Mouse (Mus musculus) limb, embryonic 14.5 days (tissue): ENCODE data around the gene Clasp1. TPM values are rescaled to one million over a fixed set of nuclear protein-coding genes. Genes with fewer than 3 reads are reported as not detected.

Experiments
- ATAC-seq: fragments of 200-750 bp; cut with Nextera tagmentation; 2 replicates; pipeline ENCODE4 v1.8.0; 2017; ENCODE audit warnings: low read depth, moderate number of reproducible peaks, moderate TSS enrichment; ENCODE audit not compliant: low FRiP score
- DNase-seq: peaks from one replicate; pipeline ENCODE4 v3.0.0-alpha.2; 2015; ENCODE audit warnings: low spot score
- H3K27ac ChIP-seq: fragments of 300-500 bp; sonication (generic); replicated peaks from 2 replicates; pipeline ENCODE4 v1.5.1; 2014; ENCODE audit warnings: low read depth, mild to moderate bottlenecking, low read length, moderate library complexity, mixed read lengths
- H3K27me3 ChIP-seq: fragments of 300-500 bp; sonication (generic); 2 replicates; pipeline ENCODE4 v1.6.1; 2014; ENCODE audit warnings: low read length, mixed read lengths; ENCODE audit not compliant: control insufficient read depth, insufficient read depth
- H3K36me3 ChIP-seq: fragments of 300-500 bp; sonication (generic); 2 replicates; pipeline ENCODE4 v1.6.1; 2014; ENCODE audit warnings: mild to moderate bottlenecking, low read length, moderate library complexity, mixed read lengths; ENCODE audit not compliant: control insufficient read depth, insufficient read depth
- H3K4me1 ChIP-seq: fragments of 300-500 bp; sonication (generic); 2 replicates; pipeline ENCODE4 v1.6.1; 2014; ENCODE audit warnings: antibody characterized with exemption, low read length, mixed read lengths; ENCODE audit not compliant: control insufficient read depth, insufficient read depth
- H3K4me2 ChIP-seq: fragments of 300-500 bp; sonication (generic); replicated peaks from 2 replicates; pipeline ENCODE4 v1.6.1; 2014; ENCODE audit warnings: low read depth, mild to moderate bottlenecking, low read length, moderate library complexity; ENCODE audit not compliant: severe bottlenecking
- H3K4me3 ChIP-seq: fragments of 300-500 bp; sonication (generic); replicated peaks from 2 replicates; pipeline ENCODE4 v1.5.1; 2014; ENCODE audit warnings: low read length
- H3K9ac ChIP-seq: fragments of 300-500 bp; sonication (generic); 2 replicates; pipeline ENCODE4 v1.6.1; 2014; ENCODE audit warnings: mild to moderate bottlenecking, low read depth, low read length, moderate library complexity; ENCODE audit not compliant: severe bottlenecking
- H3K9me3 ChIP-seq: fragments of 300-500 bp; sonication (generic); 2 replicates; pipeline ENCODE4 v1.6.1; 2016; ENCODE audit warnings: low read length; ENCODE audit not compliant: control insufficient read depth
- POLR2A ChIP-seq: fragments of 200-500 bp; IDR thresholded peaks from 2 replicates; pipeline ENCODE4 v1.8.0; 2012; ENCODE audit warnings: inconsistent platforms, mild to moderate bottlenecking, moderate library complexity, borderline replicate concordance; ENCODE audit not compliant: insufficient read depth, insufficient read length; ENCODE audit errors: extremely low read depth
- WGBS: fragments of 180-500 bp; shearing (Covaris S2); extraction: QIAGEN DNeasy Blood & Tissue Kit; methylation state at CpG from one replicate; pipeline ENCODE4 v1.1.7; 2014; 5-methylcytosine and 5-hydroxymethylcytosine counted together
- polyA plus RNA-seq, 2 experiments: library from polyadenylated mRNA; depleted of rRNA in 1 of 2; stranded (reverse) in 1 of 2; unstranded in 1 of 2; fragments of >200 nt; fragmentation: Nextera tagmentation in 1 of 2; extraction: Ambion mirVana in 1 of 2; gene quantifications; 2 replicates each; pipeline versions ENCODE4 v1.2.1 to v1.2.3; 2012 to 2014

Gene Clasp1
- polyA plus RNA-seq, 2 experiments = 47.8 to 48.5 TPM

- Histone ChIP-seq H3K9ac (no peak overlapping the region), H3K9me3 (no peaks in the 10 kb centered on the region), H3K27me3 (no peaks in the 10 kb centered on the region), H3K4me3 (no peak overlapping the region), H3K4me1 (peaks cover 2% of the 10 kb centered on the region; the same call in 1 of the 2 replicates), H3K36me3 (peaks cover 15% of the 10 kb centered on the region), H3K4me2 (no peak overlapping the region), H3K27ac (no peak overlapping the region)
- ATAC-seq (no peak), DNase-seq (no peak)
- no peak for TF ChIP-seq POLR2A
- WGBS = 66% methylated on average over 6 of the region's 6 CpGs
These were observed 9.7 kb downstream of the Clasp1 start for GRCm38 (mm10) chr1:118398567-118398966.

- no peak for DNase-seq
- Histone ChIP-seq H3K4me1 (peaks cover 2% of the 10 kb centered on the region; the same call in 1 of the 2 replicates), H3K27ac (no peak overlapping the region), H3K27me3 (no peaks in the 10 kb centered on the region), H3K36me3 (peaks cover 15% of the 10 kb centered on the region), H3K4me3 (no peak overlapping the region), H3K9ac (no peak overlapping the region), H3K9me3 (no peaks in the 10 kb centered on the region), H3K4me2 (no peak overlapping the region)
- TF ChIP-seq POLR2A = no peak
- no peak for ATAC-seq
- WGBS = 81% methylated on average over 8 of the region's 8 CpGs
These were observed 10.9 kb downstream of the Clasp1 start for GRCm38 (mm10) chr1:118399625-118400310.

GRCm38 (mm10) chr1:118401991-118402390 lies 13.1 kb downstream of the Clasp1 start:
- Histone ChIP-seq H3K4me3 (no peak overlapping the region), H3K4me1 (peaks cover 2% of the 10 kb centered on the region; the same call in 1 of the 2 replicates), H3K9ac (no peak overlapping the region), H3K9me3 (no peaks in the 10 kb centered on the region), H3K27me3 (no peaks in the 10 kb centered on the region), H3K36me3 (peaks cover 5% of the 10 kb centered on the region), H3K4me2 (no peak overlapping the region), H3K27ac (no peak overlapping the region)
- DNase-seq = no peak
- 89% methylated on average over 4 of the region's 4 CpGs for WGBS
- ATAC-seq = no peak
- TF ChIP-seq POLR2A = no peak

- Histone ChIP-seq H3K27me3 (no peaks in the 10 kb centered on the region), H3K36me3 (peaks cover 10% of the 10 kb centered on the region), H3K27ac (no peak overlapping the region), H3K4me1 (peaks cover 2% of the 10 kb centered on the region; the same call in 1 of the 2 replicates), H3K9me3 (no peaks in the 10 kb centered on the region), H3K4me3 (no peak overlapping the region), H3K9ac (no peak overlapping the region), H3K4me2 (no peak overlapping the region)
- DNase-seq (no peak), ATAC-seq (no peak)
- WGBS = 57% methylated on average over 8 of the region's 8 CpGs
- TF ChIP-seq POLR2A = no peak
These were observed 13.7 kb downstream of the Clasp1 start for GRCm38 (mm10) chr1:118402556-118402955.

- no peak overlapping the region for H3K27ac ChIP-seq
- peaks cover 7% of the 10 kb centered on the region for H3K36me3 ChIP-seq
- no peaks in the 10 kb centered on the region for H3K27me3 ChIP-seq
- 87% methylated on average over 6 of the region's 6 CpGs for WGBS
- no peak for TF ChIP-seq POLR2A
- DNase-seq (no peak), ATAC-seq (no peak)
- H3K4me1 ChIP-seq = peaks cover 2% of the 10 kb centered on the region; the same call in 1 of the 2 replicates
- H3K9ac ChIP-seq = no peak overlapping the region
- no peaks in the 10 kb centered on the region for H3K9me3 ChIP-seq
- H3K4me2 ChIP-seq = no peak overlapping the region
- no peak overlapping the region for H3K4me3 ChIP-seq
These were observed 14.1 kb downstream of the Clasp1 start for GRCm38 (mm10) chr1:118402966-118403365.
